Mouse (Mus musculus) brain, embryonic 14.5 days (tissue): ENCODE data around the gene Cit. TPM values are rescaled to one million over a fixed set of nuclear protein-coding genes. Genes with fewer than 3 reads are reported as not detected.

ENCODE experiments used
- DNase-seq: peaks from one replicate; pipeline ENCODE4 v3.0.0-alpha.2; 2011; ENCODE audit warnings: low read depth
- CTCF ChIP-seq: fragments of 200-500 bp; IDR thresholded peaks from 2 replicates; pipeline ENCODE4 v1.5.1; 2012; ENCODE audit warnings: inconsistent platforms, mild to moderate bottlenecking, moderate library complexity, borderline replicate concordance; ENCODE audit not compliant: insufficient read depth, insufficient read length; ENCODE audit errors: extremely low read depth
- POLR2A ChIP-seq: fragments of 200-500 bp; IDR thresholded peaks from 2 replicates; pipeline ENCODE4 v1.6.1; 2012; ENCODE audit warnings: mild to moderate bottlenecking, inconsistent platforms, borderline replicate concordance; ENCODE audit not compliant: poor library complexity, insufficient read depth, insufficient read length, severe bottlenecking; ENCODE audit errors: extremely low read depth
- polyA plus RNA-seq: library from polyadenylated mRNA; depleted of rRNA; stranded (reverse); fragments of >200 nt; gene quantifications from 2 replicates; pipeline ENCODE4 v1.2.3, GENCODE M21; 2012

The Cit gene
- polyA plus RNA-seq, 1 experiment: 12.7 TPM

GRCm38 (mm10) chr5:115977757-115978156, 132.7 kb downstream of the Cit start:
- TF ChIP-seq POLR2A: no peak
- TF ChIP-seq CTCF: no peak
- DNase-seq: no peak

- TF ChIP-seq CTCF: no peak
- TF ChIP-seq POLR2A: no peak
- peak; percentile 27 for DNase-seq
These were observed 133.2 kb downstream of the Cit start for GRCm38 (mm10) chr5:115978255-115978654.

DNA sequence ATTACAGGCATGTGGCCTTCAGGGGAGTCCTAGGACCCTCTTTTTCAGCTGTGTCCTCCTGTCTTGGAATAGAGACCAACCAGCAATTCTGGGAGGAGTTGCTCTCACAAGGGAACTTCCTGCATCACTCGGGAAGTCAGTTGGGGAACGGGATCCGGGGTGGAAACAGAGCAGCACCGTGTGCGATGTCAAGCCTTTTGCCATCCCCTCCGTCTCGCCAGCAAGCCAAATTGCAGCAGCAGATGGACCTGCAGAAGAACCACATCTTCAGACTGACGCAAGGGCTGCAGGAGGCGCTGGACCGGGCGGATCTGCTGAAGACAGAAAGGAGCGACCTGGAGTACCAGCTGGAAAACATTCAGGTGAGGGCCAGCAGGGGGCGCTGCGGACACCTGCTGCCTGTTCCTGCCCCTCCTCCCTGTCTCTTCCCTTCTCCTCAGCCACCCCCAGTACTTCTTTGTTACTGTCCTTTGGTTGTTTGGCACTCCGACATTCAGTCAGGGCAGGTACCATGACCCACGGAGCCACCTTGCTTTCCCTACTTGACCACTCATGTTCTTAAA, 134.1 kb downstream of the Cit start:
- TF ChIP-seq CTCF (peak; percentile 65), POLR2A (no peak)
- no peak for DNase-seq

- no peak for DNase-seq
- TF ChIP-seq POLR2A (no peak), CTCF (no peak)
These were observed 135.5 kb downstream of the Cit start for GRCm38 (mm10) chr5:115980537-115980936.

- peak; percentile 34 for DNase-seq
- no peak for TF ChIP-seq POLR2A
- TF ChIP-seq CTCF: no peak
These were observed 137.7 kb downstream of the Cit start for GRCm38 (mm10) chr5:115982671-115983373.

DNA sequence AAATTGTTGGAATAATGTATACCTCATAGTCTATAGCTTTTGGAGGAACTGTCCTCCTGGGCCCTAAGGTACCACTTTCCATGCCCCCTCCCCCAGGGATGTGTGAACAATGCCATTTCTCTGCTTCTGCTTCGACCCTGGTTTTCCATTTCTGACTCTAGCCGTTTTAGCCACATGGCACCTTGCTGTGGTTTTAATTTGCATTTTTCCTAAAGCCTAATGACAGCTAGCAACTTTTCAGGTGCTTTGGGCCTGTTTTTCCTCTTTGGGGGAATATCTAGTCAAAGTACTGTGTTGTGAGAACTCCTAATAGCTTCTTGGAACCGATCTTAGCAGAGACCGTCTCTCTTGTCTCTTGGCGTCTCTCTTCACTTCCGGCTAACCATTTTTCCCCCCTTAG, 139.3 kb downstream of the Cit start:
- no peak for TF ChIP-seq POLR2A
- TF ChIP-seq CTCF: no peak
- no peak for DNase-seq

DNA sequence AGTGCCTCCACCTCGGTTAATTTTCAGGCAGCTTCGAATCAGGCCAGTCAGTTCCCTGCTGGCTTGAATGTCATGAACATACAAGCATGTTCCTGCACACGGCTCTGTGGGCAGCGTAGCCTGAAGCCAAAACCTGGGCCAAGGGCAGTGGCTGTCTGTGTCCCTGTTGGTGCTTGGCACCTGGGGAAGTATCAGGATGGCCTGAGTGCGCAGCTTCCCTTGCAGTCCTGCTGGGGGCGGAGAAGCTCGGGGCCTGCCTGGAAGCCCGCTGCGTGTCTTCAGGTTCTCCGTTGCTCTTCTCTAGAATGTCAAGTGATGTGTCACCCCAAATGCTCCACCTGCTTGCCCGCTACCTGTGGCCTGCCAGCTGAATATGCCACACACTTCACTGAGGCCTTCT, 140.0 kb downstream of the Cit start:
- TF ChIP-seq CTCF: no peak
- no peak for TF ChIP-seq POLR2A
- no peak for DNase-seq

GRCm38 (mm10) chr5:115987284-115987683, 142.2 kb downstream of the Cit start:
- no peak for TF ChIP-seq POLR2A
- TF ChIP-seq CTCF: no peak
- no peak for DNase-seq

DNA sequence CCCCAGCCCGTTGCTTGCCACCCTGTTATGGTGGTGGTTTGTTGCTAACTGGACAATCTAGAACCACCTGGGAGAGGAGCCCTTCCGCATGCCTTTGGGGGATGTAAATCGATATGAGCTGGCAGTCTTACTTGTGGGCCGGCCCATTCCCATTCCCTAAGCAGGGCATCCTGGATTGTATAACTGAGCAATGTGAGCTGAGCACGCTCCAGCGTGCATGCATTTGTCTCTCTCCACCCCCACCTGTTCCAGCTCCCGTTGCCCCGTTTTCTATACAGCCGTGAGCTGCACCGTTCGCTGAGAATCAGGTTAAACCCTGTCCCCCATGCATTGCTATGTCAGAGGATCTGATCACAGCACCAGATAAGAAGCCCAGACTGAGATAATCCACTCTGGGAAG, 146.6 kb downstream of the Cit start:
- TF ChIP-seq CTCF (no peak), POLR2A (no peak)
- no peak for DNase-seq

DNA sequence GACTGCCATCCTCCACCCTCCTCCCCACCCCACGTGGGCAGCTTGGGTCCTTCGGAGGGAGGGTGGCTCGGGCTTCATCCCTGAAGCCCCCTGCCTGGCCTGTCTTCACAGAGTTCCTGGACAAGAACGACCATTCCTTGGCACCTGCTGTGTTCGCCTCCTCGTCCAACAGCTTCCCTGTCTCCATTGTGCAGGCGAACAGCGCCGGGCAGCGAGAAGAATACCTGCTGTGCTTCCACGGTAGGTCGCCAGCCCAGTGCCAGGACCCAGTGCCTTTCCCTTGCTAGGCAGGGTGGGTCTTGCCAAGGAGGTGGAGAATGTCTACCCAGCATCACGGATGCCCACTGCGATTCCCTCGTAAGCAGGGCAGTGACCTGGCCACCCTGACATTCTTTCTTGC, 149.0 kb downstream of the Cit start:
- DNase-seq: no peak
- TF ChIP-seq POLR2A (no peak), CTCF (no peak)

DNA sequence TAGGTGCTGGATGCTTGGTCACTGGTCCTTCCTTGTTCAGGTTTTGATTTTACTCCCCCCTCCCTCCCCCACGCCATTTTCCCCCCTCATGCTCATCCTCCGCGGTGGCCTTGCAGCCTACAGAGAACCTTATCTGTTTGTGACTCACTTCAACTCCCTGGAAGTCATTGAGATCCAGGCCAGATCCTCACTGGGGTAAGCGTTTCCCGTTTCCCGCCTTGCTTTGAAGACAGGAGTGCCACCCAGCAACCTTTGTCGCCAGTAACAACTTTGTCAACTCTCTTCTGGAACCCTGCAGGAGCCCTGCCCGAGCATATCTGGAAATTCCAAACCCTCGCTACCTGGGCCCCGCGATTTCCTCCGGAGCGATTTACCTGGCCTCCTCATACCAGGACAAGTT, 152.3 kb downstream of the Cit start:
- no peak for TF ChIP-seq POLR2A
- TF ChIP-seq CTCF: no peak
- DNase-seq: no peak

DNA sequence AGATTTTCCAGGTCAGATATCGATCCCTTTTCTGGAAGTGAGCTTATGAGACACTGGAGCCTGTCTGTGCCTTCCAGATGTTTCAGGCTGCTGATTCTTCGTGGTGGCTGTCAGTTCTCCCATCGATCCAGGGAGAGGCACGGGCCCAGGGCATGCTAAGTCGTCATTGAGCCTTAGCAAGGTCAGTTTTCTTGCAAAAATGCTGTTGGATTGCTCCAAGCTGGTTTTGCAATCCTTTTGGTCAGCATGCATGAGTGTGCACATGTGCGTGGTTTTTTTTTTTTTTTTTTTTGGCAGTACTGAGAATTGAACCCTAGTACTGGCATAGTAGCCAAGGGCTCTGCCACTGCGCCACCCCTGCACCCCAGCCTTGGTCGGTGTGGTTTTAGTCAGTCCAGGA, 158.1 kb downstream of the Cit start:
- no peak for TF ChIP-seq POLR2A
- TF ChIP-seq CTCF: no peak
- no peak for DNase-seq
